Mouse (Mus musculus): ENCODE data around the gene Slc29a3.

Slc29a3 gene

GRCm38 (mm10) chr10:60752040-60753020, at the start of gene Slc29a3:
Gene Slc29a3, minus strand, starts transcription at chr10:60752794.
- peak; percentile 98 for DNase-seq

GRCm38 (mm10) chr10:60801898-60802412, 49.4 kb upstream of the Slc29a3 start:
- no peak for DNase-seq

GRCm38 (mm10) chr10:60801168-60801897, 48.7 kb upstream of the Slc29a3 start:
- DNase-seq: no peak

- DNase-seq: no peak
These were observed 47.9 kb upstream of the Slc29a3 start for GRCm38 (mm10) chr10:60800295-60801167.

GRCm38 (mm10) chr10:60797682-60798422, 45.3 kb upstream of the Slc29a3 start:
- no peak for DNase-seq

GRCm38 (mm10) chr10:60796474-60796873, 43.9 kb upstream of the Slc29a3 start:
- no peak for DNase-seq

- no peak for DNase-seq
These were observed 43.4 kb upstream of the Slc29a3 start for GRCm38 (mm10) chr10:60796028-60796427.

GRCm38 (mm10) chr10:60794792-60795191, 42.2 kb upstream of the Slc29a3 start:
- DNase-seq: no peak

GRCm38 (mm10) chr10:60794374-60794773, 41.8 kb upstream of the Slc29a3 start:
- DNase-seq: no peak

GRCm38 (mm10) chr10:60792841-60793240, 40.2 kb upstream of the Slc29a3 start:
- no peak for DNase-seq

- DNase-seq: no peak
These were observed 39.8 kb upstream of the Slc29a3 start for GRCm38 (mm10) chr10:60792365-60792764.

- DNase-seq: no peak
These were observed 38.3 kb upstream of the Slc29a3 start for GRCm38 (mm10) chr10:60790912-60791311.

GRCm38 (mm10) chr10:60787303-60788074, 34.9 kb upstream of the Slc29a3 start:
- DNase-seq: peak in 1 of 2 experiments; percentile 67

GRCm38 (mm10) chr10:60783608-60784007, 31.0 kb upstream of the Slc29a3 start:
- no peak for DNase-seq

- peak; percentile 92 to 95 for DNase-seq
These were observed 27.0 kb upstream of the Slc29a3 start for GRCm38 (mm10) chr10:60779628-60780027.

GRCm38 (mm10) chr10:60778542-60778941, 25.9 kb upstream of the Slc29a3 start:
- DNase-seq: peak; percentile 83 to 87

- DNase-seq: peak; percentile 66 to 80
These were observed 22.9 kb upstream of the Slc29a3 start for GRCm38 (mm10) chr10:60775473-60775872.

- DNase-seq: no peak
These were observed 22.0 kb upstream of the Slc29a3 start for GRCm38 (mm10) chr10:60774616-60775015.

GRCm38 (mm10) chr10:60770855-60771254, 18.3 kb upstream of the Slc29a3 start:
- DNase-seq: peak in 1 of 2 experiments; percentile 44

GRCm38 (mm10) chr10:60768614-60769013, 16.0 kb upstream of the Slc29a3 start:
- DNase-seq: no peak

GRCm38 (mm10) chr10:60767400-60767799, 14.8 kb upstream of the Slc29a3 start:
- no peak for DNase-seq

Measured in cerebellum, postnatal 10 days (tissue).